Comparison of ENCODE assay signal across 18 mouse cellular contexts in genomic region chr9:28615447-28615846, GRCm38 (mm10).
DNase-seq lines count a peak whose midpoint lies in the region; TF ChIP-seq lines count a peak whose summit lies in the region.
"Had no signal": no experiment of that assay in that cellular context is flagged by ENCODE, and none has a peak within 500 bp of the region (broad histone marks: within the 10 kb centered on the region; RNA-seq: fewer than 3 reads in every experiment).

No protein-coding gene starts in this region.

- peak; percentile 86 for TF ChIP-seq EP300 in ES-Bruce4 (IDR thresholded peaks at IDR 0.05; ENCODE audit: insufficient read depth, low read depth, low read length)

- H3K9me3 ChIP-seq in ES-Bruce4 (replicated peaks; ENCODE audit: control insufficient read depth, insufficient read depth, low read length, poor library complexity, severe bottlenecking), result no peaks in the 10 kb centered on the region
- H3K9me3 ChIP-seq: embryonic facial prominence, embryonic 10.5 days; embryonic facial prominence, embryonic 12.5 days; forebrain, embryonic 13.5 days; forebrain, embryonic 15.5 days; G1E had no signal

- H3K27me3 ChIP-seq in ES-Bruce4 (ENCODE audit: control insufficient read depth, insufficient read depth, low read length, poor library complexity, severe bottlenecking), result no peaks in the 10 kb centered on the region
- H3K27me3 ChIP-seq: embryonic facial prominence, embryonic 12.5 days; forebrain, embryonic 13.5 days; forebrain, embryonic 15.5 days had no signal

- peaks cover 9% of the 10 kb centered on the region for H3K4me1 ChIP-seq in ES-Bruce4 (ENCODE audit: control insufficient read depth, insufficient read depth, low read length)
- H3K4me1 ChIP-seq: embryonic facial prominence, embryonic 10.5 days; embryonic facial prominence, embryonic 12.5 days; forebrain, embryonic 13.5 days; forebrain, embryonic 15.5 days had no signal

- no peak overlapping the region for H3K4me3 ChIP-seq in ES-Bruce4 (ENCODE audit: low read depth, low read length)
- H3K4me3 ChIP-seq: embryonic facial prominence, embryonic 10.5 days; embryonic facial prominence, embryonic 12.5 days; forebrain, embryonic 13.5 days; forebrain, embryonic 15.5 days had no signal

- no peak for TF ChIP-seq CTCF in ES-Bruce4 (IDR thresholded peaks at IDR 0.05; ENCODE audit: low read depth, low read length)

- H3K27ac ChIP-seq in ES-Bruce4 (ENCODE audit: insufficient read depth, low read length), result no peak overlapping the region
- H3K27ac ChIP-seq: embryonic facial prominence, embryonic 10.5 days; embryonic facial prominence, embryonic 12.5 days; forebrain, embryonic 13.5 days; forebrain, embryonic 15.5 days had no signal

- H3K9ac ChIP-seq in ES-Bruce4 (ENCODE audit: low read depth, poor library complexity, severe bottlenecking), result no peak overlapping the region
- H3K9ac ChIP-seq: embryonic facial prominence, embryonic 12.5 days; forebrain, embryonic 13.5 days; forebrain, embryonic 15.5 days; forebrain, postnatal 0 days had no signal

- DNase-seq in ES-CJ7 (ENCODE audit: low read depth, low spot score), result peak; percentile 54
- DNase-seq in R1 (ENCODE audit: low read depth, low spot score), result peak; percentile 2
- DNase-seq in brain, adult 2 months (ENCODE audit: low read depth, low spot score), result peak; percentile 30
- DNase-seq in urinary bladder, postnatal 25 days (ENCODE audit: low spot score), result no peak
- no peak for DNase-seq in natural killer cell, adult 2 months (ENCODE audit: low spot score in 2 of 2)
- no peak for DNase-seq in cerebellum, adult 11 months
- DNase-seq: adrenal gland, postnatal 10 days; adrenal gland, postnatal 25 days; cerebellum, adult 9-10 months; cerebellum, postnatal 10 days; cerebellum, postnatal 25 days; forebrain, postnatal 0 days had no signal

- TF ChIP-seq POLR2A in ES-Bruce4 (IDR thresholded peaks at IDR 0.05; ENCODE audit: insufficient read depth, low read length), result no peak

- H3K36me3 ChIP-seq in ES-Bruce4 (ENCODE audit: control insufficient read depth, insufficient read depth, low read length, poor library complexity, severe bottlenecking), result no peaks in the 10 kb centered on the region
- H3K36me3 ChIP-seq: embryonic facial prominence, embryonic 10.5 days; embryonic facial prominence, embryonic 12.5 days; forebrain, embryonic 15.5 days; G1E had no signal

Comparison
In these comparisons a context has a peak if more than half of its experiments do, and no peak if none do; other contexts are left out.
1. DNase-seq: peak in ES-CJ7 (single experiment), R1 (single experiment) and brain, adult 2 months (single experiment); none in urinary bladder, postnatal 25 days (single experiment), natural killer cell, adult 2 months (0 of 2) and cerebellum, adult 11 months (single experiment).